Mouse (Mus musculus): ENCODE data around the gene Pacsin2. TPM values are rescaled to one million over a fixed set of nuclear protein-coding genes. Genes with fewer than 3 reads are reported as not detected.

The Pacsin2 gene
- total and polyA plus RNA-seq, 2 experiments: 29.1 to 34.0 TPM

DNA sequence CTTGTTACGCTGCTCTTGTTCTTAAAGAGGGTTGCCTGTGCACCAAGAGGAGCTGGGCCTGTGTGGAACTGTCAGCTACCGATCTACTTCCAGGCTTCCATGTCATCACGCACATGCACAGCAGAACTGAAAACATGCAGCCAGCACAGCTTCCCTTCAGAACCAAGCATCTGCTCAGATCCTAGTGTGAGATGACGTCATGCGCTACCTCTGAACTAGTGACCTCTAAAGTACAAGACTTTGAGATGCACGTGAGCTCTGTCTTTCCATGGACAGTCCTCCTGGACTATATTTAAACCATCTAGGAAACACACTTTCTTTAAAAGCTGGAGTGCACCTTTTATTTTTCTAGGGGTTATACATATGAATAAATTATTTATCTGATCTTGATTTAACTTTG, 49.0 kb downstream of the Pacsin2 start:
- H3K36me3 ChIP-seq (ENCODE audit: control insufficient read depth, insufficient read depth, low read length): no peaks in the 10 kb centered on the region
- H3K79me2 ChIP-seq (ENCODE audit: control insufficient read depth, insufficient read depth, low read length): peaks cover 43% of the 10 kb centered on the region
- no peaks in the 10 kb centered on the region for H3K27me3 ChIP-seq (ENCODE audit: control insufficient read depth, insufficient read depth, low read length)
- no peak overlapping the region for H3K27ac ChIP-seq (replicated peaks; ENCODE audit: insufficient read depth, low read depth, low read length)
- peak; percentile 56 for DNase-seq (ENCODE audit: extremely low read depth, low read depth, low spot score)
- no peak overlapping the region for H3K9ac ChIP-seq (ENCODE audit: low read depth, low read length)
- WGBS: 73% methylated on average over 6 of the region's 6 CpGs
- H3K4me1 ChIP-seq (ENCODE audit: control insufficient read depth, insufficient read depth, low read length): peaks cover 8% of the 10 kb centered on the region
- no peak for TF ChIP-seq CTCF (IDR thresholded peaks at IDR 0.05; ENCODE audit: low read depth, low read length)
- no peak for TF ChIP-seq POLR2A (IDR thresholded peaks at IDR 0.05; ENCODE audit: extremely low read depth, insufficient read depth, low read length)
- H3K4me3 ChIP-seq (ENCODE audit: insufficient read depth, low read depth, low read length): no peak overlapping the region

DNA sequence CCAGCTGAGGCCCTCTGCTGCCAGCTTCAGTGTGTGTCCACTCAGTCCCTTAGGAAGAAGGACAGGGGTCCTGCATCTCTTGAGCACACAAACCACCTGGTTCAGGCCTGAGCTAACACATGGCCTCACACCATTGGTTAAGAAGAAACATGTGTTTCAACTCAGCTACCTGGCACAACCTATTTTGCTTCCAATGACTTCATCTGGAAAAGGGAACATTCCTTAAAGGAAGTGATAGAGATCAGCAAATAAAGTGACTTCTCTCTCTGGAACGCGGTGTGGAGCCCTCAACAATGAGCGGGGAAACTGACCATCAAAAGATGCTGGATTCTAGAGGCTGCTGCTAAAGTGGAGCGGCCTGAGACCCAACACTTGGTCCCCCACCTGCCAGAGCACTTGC, 52.8 kb downstream of the Pacsin2 start:
- Histone ChIP-seq H3K36me3 (ENCODE audit: control insufficient read depth, insufficient read depth, low read length) (no peaks in the 10 kb centered on the region), H3K9ac (ENCODE audit: low read depth, low read length) (no peak overlapping the region), H3K79me2 (ENCODE audit: control insufficient read depth, insufficient read depth, low read length) (peaks cover 40% of the 10 kb centered on the region), H3K27ac (replicated peaks; ENCODE audit: insufficient read depth, low read depth, low read length) (no peak overlapping the region), H3K4me3 (ENCODE audit: insufficient read depth, low read depth, low read length) (no peak overlapping the region), H3K27me3 (ENCODE audit: control insufficient read depth, insufficient read depth, low read length) (no peaks in the 10 kb centered on the region), H3K4me1 (ENCODE audit: control insufficient read depth, insufficient read depth, low read length) (peaks cover 4% of the 10 kb centered on the region)
- no peak for DNase-seq (ENCODE audit: extremely low read depth, low read depth, low spot score)
- 76% methylated on average over 4 of the region's 4 CpGs for WGBS
- TF ChIP-seq CTCF (IDR thresholded peaks at IDR 0.05; ENCODE audit: low read depth, low read length) (no peak), POLR2A (IDR thresholded peaks at IDR 0.05; ENCODE audit: extremely low read depth, insufficient read depth, low read length) (no peak)

DNA sequence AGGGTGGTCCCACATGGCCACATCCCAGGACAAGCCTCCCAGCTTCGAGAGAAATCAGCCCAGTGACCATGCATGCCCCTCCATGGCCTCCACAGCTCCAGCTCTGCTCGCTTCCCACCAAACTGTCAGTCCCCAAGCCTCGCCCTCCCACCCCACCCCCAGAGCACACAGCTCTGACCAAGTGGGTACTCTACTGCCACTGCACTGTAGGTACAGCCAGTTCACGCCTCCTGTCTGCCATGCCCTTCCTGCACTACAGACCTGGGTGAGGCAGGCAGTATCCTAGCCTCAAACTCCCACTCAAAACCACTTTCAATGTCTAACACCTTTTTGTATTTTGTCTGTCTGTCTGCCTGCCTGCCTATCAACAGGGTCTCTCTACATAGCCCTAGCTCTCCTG, 53.7 kb downstream of the Pacsin2 start:
- no peak overlapping the region for H3K4me3 ChIP-seq (ENCODE audit: insufficient read depth, low read depth, low read length)
- WGBS: 93% methylated on average over 4 of the region's 4 CpGs
- DNase-seq (ENCODE audit: extremely low read depth, low read depth, low spot score): no peak
- no peaks in the 10 kb centered on the region for H3K27me3 ChIP-seq (ENCODE audit: control insufficient read depth, insufficient read depth, low read length)
- H3K27ac ChIP-seq (replicated peaks; ENCODE audit: insufficient read depth, low read depth, low read length): no peak overlapping the region
- H3K36me3 ChIP-seq (ENCODE audit: control insufficient read depth, insufficient read depth, low read length): no peaks in the 10 kb centered on the region
- peaks cover 43% of the 10 kb centered on the region for H3K79me2 ChIP-seq (ENCODE audit: control insufficient read depth, insufficient read depth, low read length)
- TF ChIP-seq POLR2A (IDR thresholded peaks at IDR 0.05; ENCODE audit: extremely low read depth, insufficient read depth, low read length) (no peak), CTCF (IDR thresholded peaks at IDR 0.05; ENCODE audit: low read depth, low read length) (no peak)
- no peak overlapping the region for H3K9ac ChIP-seq (ENCODE audit: low read depth, low read length)
- H3K4me1 ChIP-seq (ENCODE audit: control insufficient read depth, insufficient read depth, low read length): peaks cover 4% of the 10 kb centered on the region

DNA sequence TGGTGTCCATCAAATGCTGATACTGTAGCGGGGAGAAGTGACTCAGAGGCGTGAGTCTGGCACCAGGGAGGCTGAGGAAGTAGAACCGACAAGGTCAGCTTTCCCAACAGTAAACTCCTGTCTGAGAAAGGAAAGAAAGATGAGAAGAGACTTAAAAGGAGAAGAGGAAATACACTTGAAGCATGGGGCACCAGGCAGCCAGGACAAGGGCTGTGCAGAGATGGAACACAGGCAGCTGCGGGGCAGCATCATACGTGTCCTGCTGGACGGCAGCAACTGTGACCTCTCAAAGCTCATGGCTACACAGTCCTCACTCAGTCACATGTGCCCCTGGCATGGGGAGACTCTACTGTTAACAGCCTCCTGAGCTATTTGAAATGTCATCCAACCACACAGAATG, 54.1 kb downstream of the Pacsin2 start:
- DNase-seq (ENCODE audit: extremely low read depth, low read depth, low spot score): peak; percentile 34
- no peak overlapping the region for H3K4me3 ChIP-seq (ENCODE audit: insufficient read depth, low read depth, low read length)
- no peaks in the 10 kb centered on the region for H3K36me3 ChIP-seq (ENCODE audit: control insufficient read depth, insufficient read depth, low read length)
- H3K4me1 ChIP-seq (ENCODE audit: control insufficient read depth, insufficient read depth, low read length): peaks cover 4% of the 10 kb centered on the region
- H3K27me3 ChIP-seq (ENCODE audit: control insufficient read depth, insufficient read depth, low read length): no peaks in the 10 kb centered on the region
- no peak overlapping the region for H3K9ac ChIP-seq (ENCODE audit: low read depth, low read length)
- WGBS: 46% methylated on average over 6 of the region's 6 CpGs
- no peak overlapping the region for H3K27ac ChIP-seq (replicated peaks; ENCODE audit: insufficient read depth, low read depth, low read length)
- TF ChIP-seq CTCF (IDR thresholded peaks at IDR 0.05; ENCODE audit: low read depth, low read length) (no peak), POLR2A (IDR thresholded peaks at IDR 0.05; ENCODE audit: extremely low read depth, insufficient read depth, low read length) (no peak)
- peaks cover 40% of the 10 kb centered on the region for H3K79me2 ChIP-seq (ENCODE audit: control insufficient read depth, insufficient read depth, low read length)

DNA sequence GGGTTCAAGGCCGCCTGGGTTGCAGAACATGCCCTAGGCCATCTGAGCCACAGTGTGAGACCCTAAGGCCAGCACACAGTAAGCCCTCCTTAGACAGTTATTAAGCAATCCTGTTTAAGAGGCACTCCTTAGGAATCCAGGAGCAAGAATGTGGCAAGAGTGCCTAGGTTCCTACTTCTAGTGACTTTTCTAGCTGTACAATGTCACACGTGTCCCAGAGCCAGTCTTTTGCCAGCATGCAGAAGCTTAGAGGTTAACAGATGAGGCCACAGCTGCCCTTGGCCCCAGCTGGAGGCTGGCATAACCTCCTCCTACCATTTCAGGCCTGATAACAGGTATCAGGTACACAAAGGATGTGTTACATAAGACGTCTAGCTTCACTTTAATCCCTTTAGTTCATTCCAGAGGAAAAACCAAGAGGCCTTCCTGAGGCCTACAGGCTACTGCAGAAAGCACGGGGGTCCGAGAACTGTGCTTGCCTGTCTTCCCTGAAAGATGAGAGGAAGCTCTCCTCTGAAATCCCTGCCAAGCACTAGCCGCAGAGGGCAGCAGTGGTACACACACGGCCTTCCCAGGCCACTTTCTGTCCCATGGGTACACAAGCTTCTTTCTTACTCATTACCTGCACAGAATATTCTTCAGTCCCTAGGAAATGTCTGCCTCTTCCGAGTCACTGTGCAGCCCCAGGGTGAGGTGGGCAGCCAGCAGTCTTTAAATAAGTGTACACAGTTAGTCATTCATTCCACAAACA, 55.5 kb downstream of the Pacsin2 start:
- WGBS: 43% methylated on average over 8 of the region's 8 CpGs
- no peak overlapping the region for H3K4me3 ChIP-seq (ENCODE audit: insufficient read depth, low read depth, low read length)
- H3K9ac ChIP-seq (ENCODE audit: low read depth, low read length): no peak overlapping the region
- no peaks in the 10 kb centered on the region for H3K27me3 ChIP-seq (ENCODE audit: control insufficient read depth, insufficient read depth, low read length)
- peaks cover 42% of the 10 kb centered on the region; the same call in 1 of the 2 replicates for H3K79me2 ChIP-seq (ENCODE audit: control insufficient read depth, insufficient read depth, low read length)
- no peaks in the 10 kb centered on the region for H3K36me3 ChIP-seq (ENCODE audit: control insufficient read depth, insufficient read depth, low read length)
- DNase-seq (ENCODE audit: extremely low read depth, low read depth, low spot score): peak; percentile 72
- peaks cover 4% of the 10 kb centered on the region for H3K4me1 ChIP-seq (ENCODE audit: control insufficient read depth, insufficient read depth, low read length)
- TF ChIP-seq POLR2A (IDR thresholded peaks at IDR 0.05; ENCODE audit: extremely low read depth, insufficient read depth, low read length) (no peak), CTCF (IDR thresholded peaks at IDR 0.05; ENCODE audit: low read depth, low read length) (peak; percentile 77)
- no peak overlapping the region for H3K27ac ChIP-seq (replicated peaks; ENCODE audit: insufficient read depth, low read depth, low read length)

DNA sequence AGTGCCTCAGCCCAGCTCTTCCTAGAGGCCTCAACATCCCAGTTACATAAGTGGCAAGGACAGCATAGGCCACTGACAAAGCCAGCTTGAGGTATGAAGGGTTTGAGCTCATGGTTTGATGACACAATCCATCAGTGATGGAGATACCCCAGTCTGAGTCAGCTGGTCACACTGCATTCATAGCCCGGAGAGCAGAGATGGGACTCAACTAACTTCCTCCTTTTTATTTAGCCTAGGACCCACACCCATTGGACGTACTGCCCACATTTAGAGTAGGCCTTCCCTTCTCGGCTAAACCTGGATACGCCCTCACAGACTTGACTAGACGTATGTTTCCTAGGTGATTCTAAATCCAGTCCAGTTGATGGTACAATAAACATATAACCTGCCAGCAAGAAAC, 56.2 kb downstream of the Pacsin2 start:
- H3K36me3 ChIP-seq (ENCODE audit: control insufficient read depth, insufficient read depth, low read length): no peaks in the 10 kb centered on the region
- peaks cover 4% of the 10 kb centered on the region for H3K4me1 ChIP-seq (ENCODE audit: control insufficient read depth, insufficient read depth, low read length)
- WGBS: 85% methylated on average over 5 of the region's 5 CpGs
- no peak overlapping the region for H3K4me3 ChIP-seq (ENCODE audit: insufficient read depth, low read depth, low read length)
- no peak for DNase-seq (ENCODE audit: extremely low read depth, low read depth, low spot score)
- TF ChIP-seq POLR2A (IDR thresholded peaks at IDR 0.05; ENCODE audit: extremely low read depth, insufficient read depth, low read length) (no peak), CTCF (IDR thresholded peaks at IDR 0.05; ENCODE audit: low read depth, low read length) (no peak)
- no peak overlapping the region for H3K27ac ChIP-seq (replicated peaks; ENCODE audit: insufficient read depth, low read depth, low read length)
- H3K79me2 ChIP-seq (ENCODE audit: control insufficient read depth, insufficient read depth, low read length): peaks cover 42% of the 10 kb centered on the region; the same call in 1 of the 2 replicates
- no peak overlapping the region for H3K9ac ChIP-seq (ENCODE audit: low read depth, low read length)
- H3K27me3 ChIP-seq (ENCODE audit: control insufficient read depth, insufficient read depth, low read length): no peaks in the 10 kb centered on the region
